Mouse (Mus musculus) c-Kit-positive CD71-positive TER-119-positive erythroid progenitor cells, embryonic 14.5 days (primary cell): ENCODE results near the gene Prrx1.

Experiments
- DNase-seq: peaks from one replicate; pipeline ENCODE4 v3.0.0-alpha.2; 2013; ENCODE audit warnings: low spot score

The Prrx1 gene

GRCm38 (mm10) chr1:163311006-163311836 lies 2.3 kb downstream of the Prrx1 start:
- DNase-seq, result no peak

DNA sequence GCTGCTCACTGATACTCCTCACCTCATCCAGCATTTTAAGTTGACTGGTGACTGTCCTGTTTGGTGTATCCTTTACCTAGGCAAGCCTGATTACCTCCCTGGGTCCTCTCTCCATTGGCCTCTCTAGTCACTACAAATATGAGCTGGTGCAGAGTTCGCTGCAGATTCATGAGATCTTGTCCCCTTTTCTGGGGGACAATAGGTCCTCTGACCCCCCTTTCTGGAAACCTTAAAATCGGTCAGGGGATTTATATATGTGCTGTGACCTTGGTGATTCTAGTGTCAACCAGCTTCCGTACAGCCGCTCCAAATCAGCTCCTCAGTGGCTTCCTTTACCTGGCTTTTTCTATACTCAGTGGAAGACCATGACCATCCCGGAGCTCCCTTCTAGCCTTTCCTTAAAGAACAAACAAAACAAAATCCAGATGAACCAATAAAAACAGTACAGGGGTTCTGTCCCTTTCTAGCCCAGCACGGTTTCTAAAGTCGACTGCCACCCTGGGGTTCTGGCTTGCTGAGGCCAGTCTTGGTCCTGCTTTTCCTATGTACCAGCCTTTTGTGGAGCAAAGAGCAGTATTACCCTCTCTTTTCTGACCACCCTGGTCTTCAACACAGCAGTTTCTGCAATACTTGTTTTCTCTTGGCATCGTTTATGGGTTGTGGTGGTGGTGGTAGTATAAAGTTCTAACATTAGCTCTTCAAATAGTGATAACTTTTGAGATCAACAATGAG lies 3.3 kb downstream of the Prrx1 start:
- DNase-seq, result no peak

DNA sequence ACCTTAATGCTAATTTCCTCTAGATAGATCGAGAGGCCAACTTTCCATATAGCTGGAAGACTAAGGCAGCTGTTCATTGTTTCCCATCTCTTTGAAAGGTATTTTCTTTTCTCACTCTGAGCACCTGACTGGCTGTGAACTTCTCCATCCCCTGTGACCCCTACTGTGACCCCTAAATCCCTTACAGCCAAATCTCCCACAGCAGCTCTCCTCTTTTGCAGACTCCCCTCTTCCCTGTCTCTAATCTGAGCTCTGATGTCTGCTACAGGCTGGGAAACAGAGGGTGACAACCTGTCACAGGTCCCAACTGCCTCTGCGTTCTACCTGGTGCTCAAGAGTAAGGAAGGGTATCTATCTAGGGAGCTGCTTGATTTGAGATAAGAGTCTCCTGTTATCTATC lies 4.0 kb downstream of the Prrx1 start:
- no peak for DNase-seq

DNA sequence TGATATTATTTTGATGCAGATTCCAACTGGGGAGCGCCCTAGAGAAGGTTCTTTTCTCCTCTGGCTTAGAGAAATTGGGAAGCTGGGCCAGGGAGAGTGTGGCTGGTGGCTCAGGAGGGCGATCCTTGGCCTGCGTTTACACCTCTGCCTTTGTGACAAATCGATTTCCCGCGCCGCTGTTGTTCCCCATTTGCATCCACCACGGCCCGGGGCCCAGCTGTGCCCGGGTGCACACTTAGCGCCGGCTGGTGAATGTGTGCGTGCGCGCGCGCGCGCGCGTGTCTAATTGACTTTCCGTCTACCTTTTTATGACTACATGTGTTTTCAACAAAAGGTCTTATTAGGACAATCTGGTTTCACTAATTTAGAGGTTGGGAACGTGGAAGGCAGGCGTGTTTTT lies 4.9 kb downstream of the Prrx1 start:
- no peak for DNase-seq

DNA sequence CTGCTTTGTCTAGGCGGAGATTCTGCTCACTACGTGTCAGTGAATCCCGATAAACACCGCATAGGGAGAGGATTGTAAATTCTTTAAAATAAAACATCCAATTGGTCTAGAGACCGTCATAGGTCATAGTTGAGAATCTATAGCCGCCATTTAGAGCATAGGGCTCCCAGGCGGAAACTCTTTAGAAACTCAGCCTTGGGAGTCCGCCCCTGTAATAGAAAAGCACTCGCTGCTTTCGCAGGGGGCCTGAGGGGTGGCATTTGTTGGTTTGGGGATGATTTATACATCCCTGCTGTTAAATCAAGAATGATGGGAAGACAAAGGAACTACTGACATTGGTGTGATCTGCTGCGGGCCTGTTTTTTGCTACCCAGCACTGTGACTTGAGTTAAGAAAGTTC lies 5.8 kb downstream of the Prrx1 start:
- no peak for DNase-seq

DNA sequence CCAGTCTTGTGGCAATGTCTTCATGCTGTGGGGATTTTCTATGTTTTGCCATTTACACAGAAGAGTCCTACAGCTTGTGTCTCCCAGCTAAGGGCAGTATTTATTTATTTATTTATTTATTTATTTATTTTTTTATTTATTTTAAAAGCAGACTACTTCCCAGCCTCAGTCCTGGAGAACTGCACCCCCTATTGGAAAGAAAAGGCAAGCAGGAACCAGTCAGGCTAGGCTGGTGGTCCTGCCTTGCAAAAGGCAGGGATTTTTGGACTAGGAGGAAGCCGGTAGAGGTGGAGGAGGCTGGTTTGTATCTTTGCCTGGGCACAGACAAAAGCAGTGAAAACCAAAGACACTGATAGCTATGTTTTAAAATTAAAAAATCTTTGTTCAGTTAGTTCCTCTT lies 7.6 kb downstream of the Prrx1 start:
- no peak for DNase-seq

DNA sequence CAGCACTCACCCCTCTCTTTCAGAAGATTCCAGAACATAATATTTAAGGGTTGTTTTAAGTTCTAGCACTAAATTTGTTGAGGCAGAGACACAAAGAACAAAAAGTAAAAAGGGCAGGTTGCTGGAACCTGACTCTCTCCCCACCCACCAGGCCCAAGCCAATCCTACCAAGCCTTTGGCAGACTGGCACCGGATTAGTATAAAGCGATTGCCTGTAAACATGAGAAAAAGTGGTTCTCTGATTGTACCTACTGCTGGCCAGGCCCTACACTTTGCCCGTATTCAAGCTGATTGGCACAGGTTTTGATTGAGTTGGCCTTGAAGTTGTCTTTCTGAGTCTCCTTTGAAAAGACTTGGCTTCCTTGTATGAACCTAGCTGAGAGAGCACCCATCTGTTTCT lies 8.7 kb downstream of the Prrx1 start:
- no peak for DNase-seq

GRCm38 (mm10) chr1:163302292-163302691 lies 11.2 kb downstream of the Prrx1 start:
- DNase-seq, result no peak

DNA sequence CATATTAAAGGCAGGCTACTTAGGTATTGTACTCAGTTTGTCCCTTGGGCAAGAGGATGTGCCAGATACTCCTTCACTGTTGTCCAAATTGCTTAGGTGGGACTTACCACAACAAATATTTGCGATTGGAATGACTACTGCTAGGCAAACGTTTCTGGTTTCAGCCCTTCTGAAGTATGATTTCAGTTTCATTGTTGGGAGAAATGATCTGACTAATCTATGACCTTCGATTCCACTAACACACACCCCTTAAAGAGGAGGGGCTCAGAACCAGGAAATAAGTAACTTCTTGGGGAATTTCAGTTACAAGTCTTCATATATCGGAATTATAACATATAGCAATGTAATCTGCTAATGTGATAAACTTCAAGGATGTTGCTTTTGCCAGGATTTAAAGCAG lies 20.4 kb downstream of the Prrx1 start:
- no peak for DNase-seq

DNA sequence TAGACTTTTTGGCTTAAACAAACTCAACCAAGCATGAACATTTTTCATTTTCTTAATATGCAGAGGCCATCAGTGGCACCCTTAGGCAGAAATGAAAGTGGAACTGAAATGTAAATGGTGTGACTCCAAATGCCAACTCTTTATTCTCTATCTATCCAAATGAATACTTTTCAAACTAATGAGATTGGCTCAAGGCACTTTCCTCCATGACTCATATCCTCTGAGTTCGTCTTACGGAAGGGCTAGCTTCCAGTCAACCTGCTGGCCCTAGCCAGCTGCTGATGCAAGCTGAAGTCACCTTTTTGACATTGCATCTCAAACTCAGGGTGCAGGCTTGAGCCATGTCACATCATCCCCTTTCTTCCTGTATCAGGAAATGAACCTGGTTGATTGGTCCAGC lies 21.6 kb downstream of the Prrx1 start:
- no peak for DNase-seq

GRCm38 (mm10) chr1:163289131-163289530 lies 24.4 kb downstream of the Prrx1 start:
- no peak for DNase-seq

DNA sequence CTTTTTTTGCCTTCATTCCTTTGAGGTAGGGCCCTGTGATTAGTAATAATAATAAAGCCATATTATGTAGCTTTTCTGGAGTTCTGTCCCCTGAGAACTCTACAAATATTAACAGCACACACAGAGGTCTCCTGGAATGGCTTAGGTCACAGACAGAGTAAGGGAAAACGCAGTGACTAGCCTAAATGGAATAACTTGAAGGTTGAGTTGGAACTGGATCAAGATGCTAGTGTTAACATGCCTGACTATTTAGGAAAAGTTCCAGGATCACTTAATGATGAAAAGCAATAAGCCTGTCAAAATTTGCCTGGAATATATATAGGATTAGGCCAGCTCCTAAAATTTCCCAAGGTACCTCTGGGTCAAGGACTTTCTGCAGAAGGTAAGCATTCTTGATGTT lies 28.0 kb downstream of the Prrx1 start:
- no peak for DNase-seq

DNA sequence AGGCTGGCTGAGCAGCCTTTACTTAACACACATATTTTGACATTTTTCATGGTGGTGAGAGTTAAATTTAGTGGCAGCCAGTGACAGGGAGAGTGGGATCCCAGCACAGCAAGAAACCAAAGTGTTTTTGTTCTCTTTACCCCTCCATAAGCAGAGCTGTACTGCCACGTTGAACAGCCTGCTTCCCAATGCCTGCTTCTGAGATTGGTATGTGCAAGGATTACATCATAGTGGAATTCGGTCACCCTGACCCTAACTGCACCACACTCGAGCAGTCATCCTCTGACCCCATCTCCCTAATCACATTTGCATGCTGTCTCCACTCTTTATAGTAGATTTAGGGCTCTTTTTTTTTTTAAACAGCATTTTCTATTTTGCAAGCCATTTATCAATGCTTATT lies 28.4 kb downstream of the Prrx1 start:
- DNase-seq, result no peak

DNA sequence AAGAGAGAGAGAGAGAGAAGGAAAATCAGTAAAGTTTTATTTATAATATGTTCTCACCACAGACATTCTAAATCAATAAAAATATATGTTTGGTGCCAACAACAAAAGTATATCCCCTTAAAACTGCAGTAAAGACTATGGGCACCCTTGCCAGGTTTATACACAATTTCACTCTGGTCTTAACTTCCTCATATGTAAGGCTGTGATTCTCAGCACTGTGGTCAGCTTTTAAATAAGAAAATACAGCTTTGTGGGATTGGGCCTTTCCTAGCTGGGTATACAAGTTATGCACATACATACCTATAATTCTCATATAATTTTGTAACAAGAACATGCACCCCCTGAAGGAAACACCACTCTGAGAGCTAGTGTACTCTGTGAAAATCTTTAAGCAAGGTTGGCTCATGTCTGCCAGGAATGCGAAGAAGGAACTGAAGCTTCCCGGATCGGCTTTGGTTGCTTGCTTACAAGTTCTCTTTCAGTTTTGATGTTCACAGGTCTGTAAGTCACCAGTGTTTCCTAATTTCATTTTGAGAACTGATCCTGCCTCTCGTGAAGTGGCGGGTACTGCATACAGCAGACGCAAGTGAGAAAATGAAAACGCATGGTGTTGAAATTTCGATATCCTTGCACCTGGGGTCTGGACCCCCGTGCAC lies 29.4 kb downstream of the Prrx1 start:
- no peak for DNase-seq

DNA sequence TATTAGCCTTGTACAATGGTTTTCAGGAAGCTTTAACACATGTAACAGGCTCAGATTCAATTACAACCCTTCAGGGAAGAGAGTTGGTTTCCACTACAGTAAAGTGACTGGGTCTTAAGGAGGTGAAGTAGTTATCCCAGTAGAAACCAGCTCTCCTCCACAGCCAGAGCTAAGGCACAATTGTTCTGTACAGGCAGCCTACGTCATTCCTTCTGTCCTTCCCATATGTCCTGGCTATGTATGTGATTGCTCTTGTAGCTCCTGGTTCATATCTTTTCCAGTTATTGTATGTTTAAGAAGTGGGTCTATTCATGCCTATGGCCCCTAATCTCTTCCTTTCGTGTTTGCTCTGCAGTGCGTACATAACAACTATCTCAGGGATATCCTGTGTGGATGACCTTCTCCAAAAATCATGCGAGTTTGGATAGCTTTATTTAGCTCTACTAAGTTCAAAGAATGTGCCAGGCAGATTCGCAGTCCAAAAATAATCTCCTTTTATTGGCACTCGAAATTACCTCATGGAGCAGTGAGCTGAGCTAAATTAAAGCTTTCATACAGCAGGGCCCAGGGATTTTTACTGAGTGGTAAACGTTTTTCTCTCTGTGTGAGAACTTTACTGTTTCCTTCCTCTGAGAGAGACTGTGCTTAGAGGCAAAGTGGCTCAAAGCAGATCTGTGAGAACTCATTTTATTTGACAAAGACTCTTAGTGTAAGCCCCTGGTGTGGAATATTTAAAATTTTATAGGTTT lies 31.9 kb downstream of the Prrx1 start:
- DNase-seq, result no peak

DNA sequence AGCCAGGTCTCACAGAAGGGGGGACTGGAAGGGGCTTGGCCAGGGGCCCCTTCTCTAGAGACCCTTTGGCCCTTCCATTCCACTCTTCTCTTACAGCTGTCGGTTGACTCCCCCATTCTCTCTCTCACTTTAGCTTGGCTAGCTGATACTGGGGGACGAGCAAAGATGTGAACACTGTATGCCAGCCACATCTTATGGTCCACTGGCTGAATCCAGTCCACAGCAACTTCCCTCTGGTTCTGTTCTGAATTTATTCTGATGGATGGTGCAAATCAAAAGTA lies 32.7 kb downstream of the Prrx1 start:
- DNase-seq, result no peak

DNA sequence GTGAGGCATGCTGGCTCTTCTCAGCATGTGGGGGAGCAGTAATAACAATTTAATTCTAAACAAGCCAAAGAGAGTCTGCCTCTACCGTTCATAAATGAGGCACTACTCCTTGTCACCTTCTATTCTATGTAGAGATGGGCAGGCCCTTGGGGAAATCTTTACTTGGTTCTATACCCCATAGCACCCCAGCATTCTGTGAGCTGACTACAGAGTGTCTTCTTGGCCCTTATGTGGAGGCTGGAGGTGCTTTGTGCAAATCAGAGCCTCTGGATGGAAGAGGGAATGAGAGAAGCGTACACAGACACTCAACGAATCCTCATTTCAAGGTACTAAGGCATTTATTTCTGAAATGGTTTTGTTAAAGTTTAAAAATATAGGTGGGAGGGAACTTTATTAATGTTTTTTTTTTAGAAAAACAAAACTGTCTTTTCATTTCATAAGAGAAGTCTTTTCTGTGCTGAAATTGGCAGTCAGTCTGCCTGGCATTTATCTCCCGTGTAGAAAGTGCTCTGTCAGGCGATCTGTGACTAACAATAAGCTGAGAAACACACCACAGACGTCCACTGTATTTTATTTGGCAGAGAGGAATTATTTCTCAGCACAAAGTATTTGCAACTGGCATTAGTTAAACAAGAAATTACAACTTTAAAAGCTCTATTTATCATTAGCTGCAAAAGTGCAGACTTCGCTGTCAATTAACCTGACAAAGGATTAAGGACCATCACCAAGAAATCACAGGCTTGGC lies 33.2 kb downstream of the Prrx1 start:
- no peak for DNase-seq

- no peak for DNase-seq
Observed at GRCm38 (mm10) chr1:163277069-163277468, 36.4 kb downstream of the Prrx1 start.

- DNase-seq, result no peak
Observed at GRCm38 (mm10) chr1:163274919-163275318, 38.6 kb downstream of the Prrx1 start.

DNA sequence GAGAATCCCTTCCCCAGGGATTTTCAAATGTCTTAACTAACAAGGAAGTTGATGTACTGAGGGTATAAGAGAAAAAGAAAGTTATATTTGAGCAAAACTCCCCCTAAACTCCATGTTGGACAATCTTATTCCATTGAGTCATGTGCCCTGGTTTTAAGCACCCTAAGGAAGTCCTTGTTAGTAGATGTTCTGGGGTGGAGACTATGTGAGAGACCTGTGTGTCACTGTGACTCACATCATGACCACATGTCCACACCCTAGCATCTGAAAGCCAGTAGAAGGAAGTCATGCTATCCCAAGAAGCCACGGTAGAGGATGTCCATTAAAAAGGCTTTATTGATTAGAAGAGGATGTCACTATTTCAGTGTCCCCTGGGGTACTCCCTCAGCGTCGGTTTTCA lies 40.4 kb downstream of the Prrx1 start:
- DNase-seq, result no peak

DNA sequence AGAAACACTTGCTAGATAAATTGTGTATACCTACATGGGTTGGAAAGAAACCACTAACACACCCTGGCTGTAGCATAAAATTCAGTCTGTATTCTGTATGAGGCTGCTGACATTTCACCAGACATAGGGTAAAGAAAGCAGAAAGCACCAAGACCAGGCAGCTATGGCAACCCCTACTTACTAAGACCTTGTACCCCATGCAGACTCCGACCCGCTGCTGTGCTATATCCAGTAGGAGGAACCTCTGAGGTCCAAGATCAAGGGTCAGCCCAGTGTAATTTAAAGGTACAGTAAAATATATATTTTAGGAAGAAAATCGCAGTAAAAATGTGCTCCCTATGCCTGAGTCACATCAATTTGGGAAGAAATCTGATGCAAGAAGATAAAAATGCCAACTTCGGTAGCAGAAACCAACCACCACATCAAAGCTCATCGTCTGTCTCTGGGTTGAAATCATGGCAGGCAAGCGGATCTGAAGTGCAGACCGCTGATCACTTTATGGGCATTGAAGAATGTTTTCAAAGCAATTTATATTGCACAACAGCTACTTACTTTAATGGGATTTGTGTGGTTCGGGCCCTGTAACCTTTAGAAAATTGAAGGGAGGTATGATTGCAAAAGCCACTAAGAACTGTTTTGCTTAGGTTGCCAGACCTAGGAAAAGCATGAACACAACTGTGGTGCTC lies 46.5 kb downstream of the Prrx1 start:
- DNase-seq, result no peak
